Mouse (Mus musculus): ENCODE results near the gene 1700001C02Rik.
A peak's percentile ranks its signal among the peaks of the same experiment; 100 is the strongest.

The 1700001C02Rik gene

DNA sequence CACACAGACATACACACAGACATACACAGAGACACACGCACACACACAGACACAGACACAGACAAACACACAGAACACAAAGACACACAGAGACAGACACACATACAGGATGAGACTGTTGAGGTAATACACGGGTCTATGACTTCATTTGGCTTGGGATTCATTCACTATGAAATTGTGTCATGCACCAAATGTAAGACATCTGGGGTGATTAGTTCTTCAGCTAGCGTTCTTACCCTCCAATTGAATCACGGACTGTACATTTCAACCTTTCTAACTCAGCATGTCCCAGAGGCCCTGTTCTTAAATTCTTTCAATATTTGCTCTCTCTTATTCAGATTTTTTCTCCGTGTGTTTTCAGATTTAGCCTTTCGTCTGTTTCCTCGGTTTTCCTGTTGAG lies 28.8 kb downstream of the 1700001C02Rik start:
- DNase-seq (ENCODE audit: low spot score in 2 of 2) = no peak

DNA sequence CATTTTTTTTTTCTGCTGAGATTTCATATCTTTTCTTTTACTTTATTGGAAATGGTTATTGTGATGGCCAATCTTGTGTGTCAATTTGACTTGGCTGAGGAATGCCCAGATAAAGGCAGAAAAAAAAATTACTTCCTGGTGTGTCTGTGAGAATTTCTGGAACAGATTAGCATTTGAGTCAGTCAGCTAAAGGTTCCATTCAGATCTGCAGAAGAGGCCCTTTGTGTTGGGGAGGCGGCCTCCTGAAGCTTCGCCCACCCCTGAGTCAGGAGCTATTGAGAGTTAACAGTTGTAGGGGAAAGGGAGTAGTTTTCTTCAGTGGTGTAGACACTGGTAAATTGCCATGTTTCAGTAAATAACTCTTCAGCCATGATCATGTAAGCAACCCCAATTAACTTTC lies 29.4 kb downstream of the 1700001C02Rik start:
- DNase-seq (ENCODE audit: low spot score in 2 of 2) = no peak

DNA sequence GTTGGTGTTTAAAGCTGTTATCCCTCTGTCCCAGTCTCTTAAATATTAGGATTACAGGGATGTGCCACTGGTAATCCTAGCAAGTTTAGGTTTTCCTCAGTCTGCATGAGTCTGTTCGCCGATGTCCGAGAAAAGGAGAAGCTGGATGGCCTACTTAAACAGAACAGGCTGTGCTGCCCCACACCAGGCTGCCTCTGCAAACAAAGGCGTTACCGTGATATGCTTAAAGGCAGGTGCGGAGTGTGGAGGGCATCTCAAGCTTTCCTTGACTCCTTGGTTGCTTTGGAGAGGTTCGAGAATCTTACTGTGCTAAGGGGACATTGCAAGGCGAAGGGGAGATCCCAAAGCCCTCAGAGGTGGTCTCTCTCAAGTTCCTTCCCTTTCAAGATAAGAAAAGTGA lies 31.0 kb downstream of the 1700001C02Rik start:
- no peak for DNase-seq (ENCODE audit: low spot score in 2 of 2)

DNA sequence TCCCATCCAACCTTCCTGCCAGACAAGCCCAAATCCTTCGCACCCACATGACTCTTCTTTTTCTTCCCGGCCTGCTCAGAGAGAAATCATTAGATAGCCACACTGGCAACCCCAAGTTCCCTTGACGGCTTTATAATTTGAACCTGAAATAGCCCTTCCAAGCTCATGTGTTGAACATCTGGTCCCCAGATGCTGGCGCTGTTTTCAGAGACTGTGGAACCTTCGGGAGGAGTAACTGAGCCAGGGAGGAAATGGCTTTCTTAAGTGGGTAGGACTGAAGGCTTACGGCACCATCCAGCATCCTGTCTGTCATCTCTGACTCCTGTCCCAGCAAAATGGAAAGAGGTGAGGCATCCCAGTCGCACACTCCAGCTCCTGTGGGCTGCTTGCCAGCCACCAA lies 31.5 kb downstream of the 1700001C02Rik start:
- no peak for DNase-seq (ENCODE audit: low spot score in 2 of 2)

DNA sequence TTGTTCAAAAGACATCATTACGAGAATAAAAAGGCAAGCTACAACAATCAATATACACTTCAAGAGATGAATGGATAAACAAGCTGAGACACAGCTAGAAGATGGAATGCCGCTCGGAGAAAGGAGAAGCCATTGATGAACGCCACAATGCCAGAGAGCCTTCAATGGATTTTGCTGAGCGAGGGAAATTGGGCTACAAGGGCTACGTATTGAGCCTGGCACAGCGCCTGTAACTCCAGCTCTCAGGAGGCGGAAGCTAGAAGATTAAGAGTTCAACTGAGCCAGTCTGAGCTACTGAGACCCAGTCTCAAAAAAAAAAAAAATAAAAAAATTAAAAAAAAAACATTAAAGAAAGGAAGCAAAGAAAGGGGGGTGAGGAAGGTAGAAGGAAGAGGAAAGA lies 47.3 kb downstream of the 1700001C02Rik start:
- no peak for DNase-seq (ENCODE audit: low spot score in 2 of 2)

DNA sequence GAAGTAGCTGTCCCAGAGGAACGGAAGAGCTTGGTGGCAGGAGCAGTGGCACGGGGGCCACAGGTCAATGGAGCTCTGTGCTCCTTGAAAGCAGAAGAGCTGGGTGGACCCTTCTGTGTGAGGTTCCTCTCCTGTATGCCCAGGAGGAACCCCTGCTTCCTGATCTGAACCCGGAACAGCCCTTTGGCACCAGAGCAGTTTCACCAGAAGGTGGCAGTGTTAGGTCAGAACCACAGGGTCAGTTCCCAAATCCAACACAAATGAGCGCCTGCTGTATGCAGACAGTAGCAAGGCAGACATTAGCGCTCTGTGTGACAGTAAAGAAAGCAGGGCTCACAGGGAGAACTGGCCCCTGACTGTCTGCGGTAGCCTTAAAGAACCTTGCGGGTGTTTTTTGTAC lies 50.5 kb downstream of the 1700001C02Rik start:
- DNase-seq (ENCODE audit: low spot score in 2 of 2) = peak; percentile 19 to 49

DNA sequence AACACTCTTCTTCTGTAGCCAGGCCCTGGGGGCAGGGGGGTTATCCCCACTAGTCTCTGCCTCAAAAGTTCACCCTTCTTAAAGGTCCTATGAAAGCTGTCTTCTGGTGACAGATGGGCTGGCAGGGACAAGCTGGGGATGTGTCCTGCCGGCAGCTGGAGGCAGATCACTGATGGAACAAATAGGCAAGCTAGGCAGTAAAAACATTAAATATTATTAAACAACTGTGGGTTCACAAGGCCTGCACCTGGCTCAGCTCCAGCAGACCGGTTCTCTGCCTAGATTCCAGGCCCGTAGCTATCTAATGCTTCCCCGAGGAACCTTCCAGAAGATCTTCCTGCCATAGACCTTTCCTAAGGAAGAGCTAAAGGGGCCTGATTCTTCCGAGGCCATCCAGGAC lies 52.3 kb downstream of the 1700001C02Rik start:
- no peak for DNase-seq (ENCODE audit: low spot score in 2 of 2)

DNA sequence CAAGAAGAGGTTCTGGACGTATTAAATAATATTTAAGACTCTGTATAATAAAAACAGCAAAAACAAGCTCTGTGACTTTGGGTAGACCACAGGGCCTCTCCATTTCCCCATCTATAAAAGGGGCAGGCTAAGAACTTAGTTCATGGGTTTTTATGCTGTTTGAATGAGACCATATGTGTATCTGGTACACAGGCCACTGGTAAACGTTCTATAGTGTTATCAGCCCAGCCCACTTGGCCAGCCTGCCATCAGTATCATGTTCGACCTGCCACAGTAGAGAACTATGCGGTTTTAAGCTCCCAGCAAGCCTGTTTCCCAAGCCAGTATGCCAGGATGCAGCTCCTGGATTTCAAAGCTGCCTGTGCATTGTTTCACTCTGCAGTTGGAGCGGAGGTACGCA lies 52.7 kb downstream of the 1700001C02Rik start:
- DNase-seq (ENCODE audit: low spot score in 2 of 2) = no peak

DNA sequence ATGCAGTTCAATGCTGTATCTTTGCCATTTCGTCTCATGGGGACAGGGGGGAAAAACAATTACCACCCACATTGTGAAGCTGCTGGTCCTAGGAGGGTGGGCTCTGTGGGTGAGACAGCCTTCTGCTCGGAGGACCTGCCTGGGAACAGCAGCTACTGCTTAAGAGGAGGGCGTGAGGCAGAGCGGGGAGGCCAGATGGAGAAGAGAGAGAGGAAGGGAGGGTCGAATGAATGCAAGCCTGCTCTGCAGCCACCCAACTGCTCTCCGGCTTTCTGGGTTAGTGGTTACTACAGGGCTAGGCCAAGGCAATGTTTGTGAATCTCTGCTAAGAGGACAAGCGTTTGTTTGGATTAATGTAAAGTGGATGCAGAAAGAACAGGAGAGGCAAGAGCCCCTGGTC lies 53.6 kb downstream of the 1700001C02Rik start:
- no peak for DNase-seq (ENCODE audit: low spot score in 2 of 2)

DNA sequence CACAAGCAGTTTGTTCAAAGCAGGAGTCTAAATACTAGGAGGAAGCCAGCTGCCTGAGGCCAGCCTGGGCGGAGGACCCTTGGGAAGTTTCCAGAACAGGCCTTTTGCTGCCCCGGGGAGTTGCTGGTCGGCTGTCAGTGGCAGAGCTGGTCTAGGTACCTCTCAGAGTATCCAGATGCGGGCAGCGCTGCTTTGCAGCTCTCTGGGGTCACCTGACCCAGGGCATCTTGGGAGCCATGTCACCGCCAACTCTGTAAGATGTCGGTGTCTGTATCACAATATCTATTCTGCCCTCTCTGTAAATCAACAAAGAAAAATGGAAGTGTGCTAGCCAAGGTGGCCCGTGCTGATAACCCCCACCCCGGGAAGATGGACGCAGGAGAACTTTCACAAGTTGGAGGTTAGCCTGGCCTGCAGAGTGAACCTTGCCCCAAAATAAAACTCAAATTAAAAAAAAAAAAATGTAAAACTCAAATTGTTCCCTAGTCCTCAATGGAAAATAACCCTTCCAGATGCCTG lies 54.4 kb downstream of the 1700001C02Rik start:
- DNase-seq (ENCODE audit: low spot score in 2 of 2) = no peak

DNA sequence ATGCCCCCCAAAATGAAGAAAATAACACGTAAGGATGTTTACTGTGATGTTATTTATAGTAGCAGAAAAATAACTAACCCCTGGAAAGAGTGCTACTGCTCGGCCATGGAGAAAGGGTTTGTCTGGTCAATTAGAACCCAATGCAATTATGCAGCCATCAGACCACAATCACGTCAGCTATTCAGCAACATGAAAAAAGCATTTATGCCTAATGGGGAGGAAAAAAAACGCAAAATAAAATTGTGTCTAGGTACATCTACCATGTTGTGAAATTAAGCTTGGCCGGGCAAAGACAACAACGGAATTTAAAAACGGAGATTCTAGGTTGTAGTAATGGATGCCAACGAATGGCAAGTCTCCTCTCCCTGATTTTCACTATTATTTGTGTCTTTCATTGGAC lies 56.6 kb downstream of the 1700001C02Rik start:
- no peak for DNase-seq (ENCODE audit: low spot score in 2 of 2)

DNA sequence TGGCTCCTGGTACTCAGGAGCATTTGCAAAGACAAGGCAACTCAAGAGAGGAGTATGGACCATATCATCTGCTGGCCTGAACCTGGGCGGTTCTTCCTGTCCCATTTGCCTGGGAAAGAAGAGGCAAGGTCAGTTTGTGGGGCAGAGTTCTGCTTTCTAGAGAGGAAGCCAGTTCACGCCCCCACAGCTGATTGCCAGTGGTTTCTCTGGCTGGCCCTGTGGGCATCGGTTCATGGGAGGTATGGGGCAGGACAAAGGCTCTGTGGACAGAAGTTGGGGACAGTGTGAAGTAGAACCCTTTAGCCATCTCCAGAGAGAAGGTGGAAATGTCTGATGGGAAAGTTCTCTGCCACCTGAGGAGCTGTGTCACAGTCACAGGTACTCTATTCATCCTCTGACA lies 57.3 kb downstream of the 1700001C02Rik start:
- DNase-seq (ENCODE audit: low spot score in 2 of 2) = no peak

DNA sequence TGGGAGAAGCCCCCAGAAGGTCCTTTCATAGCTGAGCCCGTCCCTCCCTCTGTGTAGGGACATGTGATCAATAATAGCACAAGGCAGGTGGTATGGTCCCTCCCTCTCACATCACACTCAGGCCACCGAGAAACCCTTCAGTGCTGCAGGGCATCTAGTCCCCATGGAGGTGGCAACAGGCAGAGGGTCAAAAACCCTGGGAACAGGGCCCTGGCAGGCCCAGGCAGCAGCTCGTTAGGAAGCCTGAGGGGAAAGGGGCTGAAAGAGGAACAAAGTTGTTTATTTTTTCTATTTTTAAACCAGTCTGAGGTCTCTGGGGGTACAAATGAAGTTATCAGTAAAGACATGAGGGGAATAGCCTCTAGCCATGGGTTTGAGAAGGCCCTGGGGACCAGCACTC lies 58.4 kb downstream of the 1700001C02Rik start:
- DNase-seq (ENCODE audit: low spot score in 2 of 2) = no peak

DNA sequence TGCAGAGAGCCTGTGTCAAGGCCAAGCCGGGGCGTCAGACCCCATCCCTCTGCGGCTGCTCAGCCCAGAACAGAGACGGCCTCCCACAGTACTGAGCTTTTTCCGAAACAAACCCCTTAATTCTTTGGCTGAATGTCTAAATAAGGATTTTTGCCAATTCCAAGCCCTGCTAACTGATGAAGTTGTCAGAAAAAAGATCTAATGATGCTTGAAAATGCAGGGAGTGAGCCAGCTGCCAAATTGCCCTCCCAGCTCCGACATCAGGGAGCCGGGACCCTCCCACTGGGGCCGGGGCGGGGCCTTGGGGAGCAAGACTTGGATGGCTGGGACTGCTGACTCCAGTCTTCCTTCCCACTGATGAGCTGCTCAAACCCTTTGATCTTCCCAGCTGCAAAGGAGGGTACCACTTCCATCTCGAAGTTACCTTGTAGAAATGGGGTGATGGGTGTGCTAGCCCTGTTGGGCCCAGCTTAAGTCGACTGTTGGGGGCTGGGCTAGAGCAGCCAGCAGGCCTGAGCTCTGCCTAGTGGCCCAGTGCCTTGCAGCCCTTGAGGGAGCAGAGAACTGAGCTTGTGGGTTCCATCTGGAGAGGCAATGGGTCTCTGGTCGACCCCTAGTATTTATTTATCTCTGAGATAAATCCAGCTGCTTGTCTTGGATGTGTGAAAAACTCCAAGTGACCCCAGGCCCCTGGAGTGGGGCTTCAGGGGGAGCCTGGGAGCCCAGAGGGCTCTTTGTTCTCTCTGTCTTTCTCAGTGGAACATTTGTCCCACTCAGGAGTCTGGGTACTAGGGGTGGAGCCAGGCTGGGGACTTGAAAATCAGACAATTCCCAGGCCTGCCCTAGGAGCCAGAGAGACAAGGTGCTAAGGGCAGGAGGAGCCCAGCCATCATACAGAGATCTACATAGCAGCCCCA lies 60.3 kb downstream of the 1700001C02Rik start:
- DNase-seq (ENCODE audit: low spot score in 2 of 2) = no peak

DNA sequence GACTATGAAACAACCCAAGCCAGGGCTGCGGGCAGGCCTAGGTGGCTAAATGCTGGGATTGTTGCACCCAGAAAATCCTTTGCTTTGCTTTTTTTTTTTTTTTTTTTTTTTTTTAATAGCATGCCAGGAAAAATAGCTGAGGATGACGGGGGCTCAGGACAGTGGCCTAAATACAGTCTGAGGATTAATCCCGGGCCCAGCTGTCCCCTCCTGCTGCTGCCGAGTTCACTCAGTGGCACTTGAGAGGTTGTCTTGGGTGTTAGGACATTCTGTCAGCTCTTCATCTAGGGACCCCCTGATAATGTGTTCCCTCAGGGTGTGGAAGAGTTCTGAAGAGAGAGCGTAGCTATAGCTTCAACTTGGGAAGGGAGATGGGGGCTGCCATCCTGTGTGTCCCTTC lies 61.3 kb downstream of the 1700001C02Rik start:
- no peak for DNase-seq (ENCODE audit: low spot score in 2 of 2)

DNA sequence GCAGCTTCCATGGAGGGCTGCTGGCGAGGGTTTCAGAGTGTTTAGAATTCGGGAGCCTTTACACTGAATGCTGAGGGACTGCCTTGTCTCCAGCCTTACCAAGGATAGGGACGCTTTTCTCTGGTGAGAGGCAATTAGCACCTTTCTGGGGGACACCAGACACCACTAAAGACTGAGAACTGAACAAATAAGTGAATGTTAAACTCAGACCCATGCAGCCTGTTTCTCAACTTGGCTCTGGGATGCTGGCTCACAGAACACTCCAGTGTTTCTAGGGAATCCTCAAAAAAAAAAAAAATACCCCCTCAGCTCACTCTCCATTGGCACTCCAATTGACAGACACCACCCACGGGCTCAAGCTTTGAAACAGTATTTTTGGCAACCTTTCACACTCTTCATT lies 63.1 kb downstream of the 1700001C02Rik start:
- no peak for DNase-seq (ENCODE audit: low spot score in 2 of 2)
